Mouse (Mus musculus): ENCODE measurements at regions not wholly inside any gene's neighbourhood (a gene's known extent, or its start where the extent isn't known, plus 50 kb on each side); places are given as distances from the start of the nearest gene placed in this dataset.

DNA sequence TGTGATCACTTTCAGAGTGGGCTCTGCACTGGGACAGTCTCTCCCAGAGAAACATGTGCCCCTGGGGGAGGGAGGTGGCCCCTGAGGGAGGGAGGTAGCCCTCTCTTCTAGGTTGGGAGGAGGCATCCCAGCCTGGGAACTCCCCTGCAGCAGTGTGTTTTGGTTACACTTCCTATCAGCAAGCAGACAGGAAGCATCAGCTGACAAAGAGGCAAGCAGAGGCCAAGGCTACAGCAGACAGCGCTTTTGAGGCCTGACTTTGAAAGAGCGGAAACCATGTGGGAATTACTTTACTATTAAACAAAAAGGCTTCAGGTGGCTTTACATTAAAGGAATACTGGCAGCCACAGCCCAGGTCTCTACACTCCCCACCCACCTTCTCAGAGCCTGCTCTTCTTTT is 244.8 kb downstream of the Gm11361 start:
- Histone ChIP-seq H3K4me1 (ENCODE audit: control insufficient read depth, insufficient read depth, low read length) (no peaks in the 10 kb centered on the region), H3K27ac (ENCODE audit: insufficient read depth, low read length) (no peak overlapping the region), H3K4me3 (ENCODE audit: insufficient read depth, low read length) (no peak overlapping the region)
- no peak for TF ChIP-seq CTCF (IDR thresholded peaks at IDR 0.05; ENCODE audit: extremely low read depth, insufficient read depth, low read length)
- no peak for TF ChIP-seq POLR2A (IDR thresholded peaks at IDR 0.05; ENCODE audit: extremely low read depth, insufficient read depth, low read length)

DNA sequence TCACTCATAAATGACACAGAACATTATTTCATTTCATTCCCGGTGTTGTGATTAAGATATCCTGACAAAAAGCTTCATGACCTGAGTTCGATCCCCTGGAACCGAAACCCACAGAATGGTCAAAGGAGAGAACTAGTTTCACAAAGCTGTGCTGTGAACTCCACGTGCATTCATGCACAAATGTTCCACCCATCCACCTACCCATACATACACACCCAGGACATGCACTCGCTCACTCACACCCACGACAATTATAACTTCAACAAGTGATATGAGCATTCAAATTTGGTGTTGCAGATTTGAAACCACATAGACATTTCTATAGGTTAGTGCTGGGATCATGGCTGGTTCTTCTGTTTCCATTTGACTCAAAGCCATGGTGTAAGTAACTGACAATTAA is 243.4 kb downstream of the Gm11361 start:
- no peak overlapping the region for H3K27ac ChIP-seq (ENCODE audit: insufficient read depth, low read length)
- H3K4me3 ChIP-seq (ENCODE audit: insufficient read depth, low read length) = no peak overlapping the region
- no peaks in the 10 kb centered on the region for H3K4me1 ChIP-seq (ENCODE audit: control insufficient read depth, insufficient read depth, low read length)
- TF ChIP-seq POLR2A (IDR thresholded peaks at IDR 0.05; ENCODE audit: extremely low read depth, insufficient read depth, low read length) = no peak
- no peak for TF ChIP-seq CTCF (IDR thresholded peaks at IDR 0.05; ENCODE audit: extremely low read depth, insufficient read depth, low read length)

GRCm38 (mm10) chr13:28497483-28497882 is 240.2 kb downstream of the Gm11361 start:
- TF ChIP-seq POLR2A (IDR thresholded peaks at IDR 0.05; ENCODE audit: extremely low read depth, insufficient read depth, low read length) (no peak), CTCF (IDR thresholded peaks at IDR 0.05; ENCODE audit: extremely low read depth, insufficient read depth, low read length) (no peak)
- H3K4me3 ChIP-seq (ENCODE audit: insufficient read depth, low read length) = no peak overlapping the region
- H3K27ac ChIP-seq (ENCODE audit: insufficient read depth, low read length) = no peak overlapping the region
- H3K4me1 ChIP-seq (ENCODE audit: control insufficient read depth, insufficient read depth, low read length) = no peaks in the 10 kb centered on the region

DNA sequence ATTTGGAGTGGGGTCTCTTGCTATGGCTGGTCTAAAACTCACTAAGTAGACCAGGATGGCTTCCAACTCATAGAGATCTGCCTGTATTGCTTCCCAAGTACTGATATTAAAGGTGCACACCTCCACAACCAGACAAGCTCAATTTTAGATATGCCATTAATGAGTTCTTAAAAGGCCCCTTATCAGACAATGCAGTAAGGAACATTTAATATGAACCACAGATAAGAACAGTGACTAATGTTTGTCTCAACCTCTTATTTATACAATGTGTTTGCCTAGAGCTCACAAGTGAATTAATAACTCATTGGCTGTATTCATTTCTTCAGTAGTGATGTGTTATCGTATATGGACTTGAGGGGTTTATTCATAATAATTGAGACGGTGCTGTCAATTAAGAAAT is 234.7 kb downstream of the Gm11361 start:
- no peak for TF ChIP-seq POLR2A (IDR thresholded peaks at IDR 0.05; ENCODE audit: extremely low read depth, insufficient read depth, low read length)
- no peak for TF ChIP-seq CTCF (IDR thresholded peaks at IDR 0.05; ENCODE audit: extremely low read depth, insufficient read depth, low read length)
- Histone ChIP-seq H3K4me1 (ENCODE audit: control insufficient read depth, insufficient read depth, low read length) (no peaks in the 10 kb centered on the region), H3K27ac (ENCODE audit: insufficient read depth, low read length) (no peak overlapping the region), H3K4me3 (ENCODE audit: insufficient read depth, low read length) (no peak overlapping the region)

DNA sequence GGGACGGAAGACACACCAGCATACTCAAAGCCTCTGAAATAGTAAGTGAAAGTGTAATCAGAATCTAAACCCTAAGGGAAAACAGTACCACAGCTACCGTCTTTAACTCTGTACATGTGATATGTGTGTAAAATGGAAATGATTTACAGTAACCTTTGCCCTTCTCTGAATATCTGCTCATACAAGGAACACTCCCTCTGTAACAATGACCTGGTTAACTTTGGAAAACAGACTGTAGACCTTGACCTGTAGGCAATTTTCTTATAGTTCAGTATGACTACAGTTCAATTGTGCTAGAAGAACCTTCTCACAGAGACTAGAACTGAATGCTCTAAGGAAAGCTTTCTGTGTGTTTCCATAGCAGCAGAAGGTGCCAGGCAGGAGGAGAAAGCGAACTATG is 226.4 kb downstream of the Gm11361 start:
- Histone ChIP-seq H3K27ac (ENCODE audit: insufficient read depth, low read length) (no peak overlapping the region), H3K4me1 (ENCODE audit: control insufficient read depth, insufficient read depth, low read length) (no peaks in the 10 kb centered on the region), H3K4me3 (ENCODE audit: insufficient read depth, low read length) (no peak overlapping the region)
- no peak for TF ChIP-seq POLR2A (IDR thresholded peaks at IDR 0.05; ENCODE audit: extremely low read depth, insufficient read depth, low read length)
- TF ChIP-seq CTCF (IDR thresholded peaks at IDR 0.05; ENCODE audit: extremely low read depth, insufficient read depth, low read length) = no peak

GRCm38 (mm10) chr13:28481224-28481965 is 224.1 kb downstream of the Gm11361 start:
- H3K4me3 ChIP-seq (ENCODE audit: insufficient read depth, low read length) = no peak overlapping the region
- no peak overlapping the region for H3K27ac ChIP-seq (ENCODE audit: insufficient read depth, low read length)
- no peaks in the 10 kb centered on the region for H3K4me1 ChIP-seq (ENCODE audit: control insufficient read depth, insufficient read depth, low read length)
- no peak for TF ChIP-seq POLR2A (IDR thresholded peaks at IDR 0.05; ENCODE audit: extremely low read depth, insufficient read depth, low read length)
- TF ChIP-seq CTCF (IDR thresholded peaks at IDR 0.05; ENCODE audit: extremely low read depth, insufficient read depth, low read length) = no peak

- no peaks in the 10 kb centered on the region for H3K4me1 ChIP-seq (ENCODE audit: control insufficient read depth, insufficient read depth, low read length)
- H3K4me3 ChIP-seq (ENCODE audit: insufficient read depth, low read length) = no peak overlapping the region
- no peak overlapping the region for H3K27ac ChIP-seq (ENCODE audit: insufficient read depth, low read length)
- TF ChIP-seq POLR2A (IDR thresholded peaks at IDR 0.05; ENCODE audit: extremely low read depth, insufficient read depth, low read length) (no peak), CTCF (IDR thresholded peaks at IDR 0.05; ENCODE audit: extremely low read depth, insufficient read depth, low read length) (no peak)
Observed at GRCm38 (mm10) chr13:28466151-28466550, 208.8 kb downstream of the Gm11361 start.

DNA sequence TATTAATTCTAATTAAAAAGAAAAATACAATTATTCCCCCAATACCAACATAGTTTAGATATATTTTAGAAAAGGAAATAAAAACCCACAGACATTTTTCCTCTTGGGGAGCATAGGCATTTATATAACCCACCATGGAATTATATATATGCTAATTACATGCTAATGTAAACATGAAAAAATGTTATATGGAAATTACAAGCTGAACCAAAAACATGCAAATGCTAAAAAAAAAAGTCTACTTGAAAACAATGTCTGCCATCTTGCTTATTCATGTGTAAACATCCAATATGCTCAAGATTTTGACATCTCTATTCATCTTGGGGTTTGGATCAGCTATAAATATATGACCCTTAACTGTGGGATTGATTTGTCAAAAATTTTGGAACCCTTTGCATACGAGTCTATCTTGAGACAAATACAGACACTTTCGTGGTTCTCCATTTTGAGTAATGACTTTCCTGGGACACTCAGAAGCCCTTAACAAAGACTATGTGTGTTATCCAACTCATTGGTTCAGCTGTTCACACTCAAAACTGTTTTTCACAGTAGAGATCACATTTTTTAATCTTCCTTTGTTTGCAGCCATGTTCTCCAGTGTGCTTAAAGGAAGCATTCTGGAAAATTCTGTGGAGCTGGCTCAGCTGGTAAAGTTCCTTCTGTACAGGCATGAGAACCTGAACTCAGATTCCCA is 208.0 kb downstream of the Gm11361 start:
- H3K27ac ChIP-seq (ENCODE audit: insufficient read depth, low read length) = no peak overlapping the region
- TF ChIP-seq CTCF (IDR thresholded peaks at IDR 0.05; ENCODE audit: extremely low read depth, insufficient read depth, low read length) (no peak), POLR2A (IDR thresholded peaks at IDR 0.05; ENCODE audit: extremely low read depth, insufficient read depth, low read length) (no peak)
- no peaks in the 10 kb centered on the region for H3K4me1 ChIP-seq (ENCODE audit: control insufficient read depth, insufficient read depth, low read length)
- H3K4me3 ChIP-seq (ENCODE audit: insufficient read depth, low read length) = no peak overlapping the region

GRCm38 (mm10) chr13:28461281-28461680 is 204.0 kb downstream of the Gm11361 start:
- Histone ChIP-seq H3K4me3 (ENCODE audit: insufficient read depth, low read length) (no peak overlapping the region), H3K4me1 (ENCODE audit: control insufficient read depth, insufficient read depth, low read length) (no peaks in the 10 kb centered on the region), H3K27ac (ENCODE audit: insufficient read depth, low read length) (no peak overlapping the region)
- no peak for TF ChIP-seq POLR2A (IDR thresholded peaks at IDR 0.05; ENCODE audit: extremely low read depth, insufficient read depth, low read length)
- TF ChIP-seq CTCF (IDR thresholded peaks at IDR 0.05; ENCODE audit: extremely low read depth, insufficient read depth, low read length) = no peak

- TF ChIP-seq CTCF (IDR thresholded peaks at IDR 0.05; ENCODE audit: extremely low read depth, insufficient read depth, low read length) = no peak
- TF ChIP-seq POLR2A (IDR thresholded peaks at IDR 0.05; ENCODE audit: extremely low read depth, insufficient read depth, low read length) = no peak
- no peak overlapping the region for H3K4me3 ChIP-seq (ENCODE audit: insufficient read depth, low read length)
Observed at GRCm38 (mm10) chr13:28457403-28457802, 200.1 kb downstream of the Gm11361 start.

More at GRCm38 (mm10) chr13:28457403-28457802, 200.1 kb downstream of the Gm11361 start:
- H3K27ac ChIP-seq (ENCODE audit: insufficient read depth, low read length) = no peak overlapping the region
- no peaks in the 10 kb centered on the region for H3K4me1 ChIP-seq (ENCODE audit: control insufficient read depth, insufficient read depth, low read length)

Data from cortical plate, adult 2 months (tissue).